Mouse (Mus musculus): ENCODE data around the gene Atp1a3. TPM values are rescaled to one million over a fixed set of nuclear protein-coding genes. Genes with fewer than 3 reads are reported as not detected.

Atp1a3 gene
- polyA plus RNA-seq (2012), result 0.05 and 0.12 TPM in 2 replicates

DNA sequence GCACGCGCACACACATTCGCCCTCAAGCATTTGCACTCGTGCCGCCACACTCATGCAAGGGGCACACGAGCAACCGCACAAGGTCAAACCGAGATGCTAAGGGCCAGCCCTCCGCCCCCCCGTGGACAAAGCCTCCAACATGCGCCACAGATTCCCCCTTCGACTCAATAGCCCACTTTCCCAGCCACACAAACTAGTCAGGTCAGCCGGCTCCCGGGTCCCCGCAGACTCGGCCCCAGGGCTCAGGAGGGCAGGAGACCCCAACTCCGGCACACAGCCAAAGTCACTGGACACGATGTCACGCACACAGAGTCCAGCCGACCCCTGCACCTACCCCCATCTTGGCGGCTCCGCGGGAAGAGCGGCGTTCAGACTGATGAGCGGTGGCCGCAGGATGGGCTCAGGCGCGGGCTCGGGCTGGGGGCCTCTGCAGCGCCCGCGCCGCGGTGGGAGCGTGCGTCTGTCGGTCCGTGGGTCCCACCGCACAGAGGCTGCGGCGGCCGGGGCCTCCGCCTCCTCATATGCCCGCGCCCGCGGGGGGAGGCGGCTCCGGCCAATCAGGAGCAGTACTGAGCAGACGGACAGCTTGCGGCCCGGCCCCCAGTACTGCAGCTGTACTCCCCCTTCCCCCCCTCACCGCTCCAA lies at the start of gene Atp1a3:
Gene Atp1a3, minus strand, starts transcription at position 538 of the 645 bp plus-strand sequence.
- no peak for TF ChIP-seq GATA1 (IDR thresholded peaks at IDR 0.05; ENCODE audit: low read length)

DNA sequence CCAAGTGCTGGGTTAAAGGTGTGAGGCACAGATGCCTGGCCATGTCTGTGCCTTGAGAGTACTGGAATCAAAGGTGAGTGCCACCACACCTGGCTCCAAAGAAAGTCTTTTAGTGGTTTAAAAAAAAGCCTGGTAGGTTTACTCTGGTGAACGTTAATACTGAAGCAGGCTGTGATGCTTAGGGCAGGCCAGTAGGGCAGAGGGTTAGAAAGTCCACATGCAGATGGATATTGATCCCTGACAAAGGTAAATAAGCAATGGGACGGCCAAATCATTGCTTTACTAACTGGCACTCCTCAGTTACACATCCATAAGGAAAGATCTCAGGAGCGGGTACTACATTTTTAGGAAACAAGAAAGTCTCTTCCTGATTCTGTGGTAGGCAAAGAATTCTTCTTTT lies 46.8 kb upstream of the Atp1a3 start:
- TF ChIP-seq GATA1 (IDR thresholded peaks at IDR 0.05; ENCODE audit: low read length), result no peak

DNA sequence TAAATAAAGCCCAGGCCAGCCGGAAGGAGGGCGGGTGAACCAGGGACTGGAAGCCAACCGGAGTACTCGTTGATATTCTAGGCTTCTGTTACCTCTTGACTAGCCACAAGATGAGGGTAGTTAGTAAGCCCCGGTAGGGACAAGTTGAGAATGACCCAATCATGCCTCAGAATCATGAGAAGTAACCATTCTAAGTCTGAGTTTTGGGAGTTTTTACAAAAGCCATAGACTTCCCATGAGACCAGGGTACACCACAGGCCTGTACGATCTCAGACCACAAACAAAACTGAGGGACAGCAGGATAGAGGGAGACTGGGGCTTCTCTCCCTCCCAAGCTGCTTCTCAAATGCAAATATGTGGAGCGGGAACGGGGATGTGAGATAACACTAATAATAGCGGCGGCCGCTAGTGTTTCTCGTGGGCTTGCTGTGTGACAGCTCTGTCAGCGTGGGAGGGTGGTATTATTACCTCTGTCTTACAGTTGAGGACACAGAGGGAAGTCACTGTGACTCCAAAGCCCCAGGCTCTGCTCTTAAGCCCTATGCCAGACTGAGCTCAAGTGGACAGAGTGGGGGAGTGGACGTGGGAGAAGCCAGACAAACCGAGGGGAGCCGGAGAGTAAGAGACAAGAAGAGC lies 43.7 kb upstream of the Atp1a3 start:
- TF ChIP-seq GATA1 (IDR thresholded peaks at IDR 0.05; ENCODE audit: low read length), result no peak

DNA sequence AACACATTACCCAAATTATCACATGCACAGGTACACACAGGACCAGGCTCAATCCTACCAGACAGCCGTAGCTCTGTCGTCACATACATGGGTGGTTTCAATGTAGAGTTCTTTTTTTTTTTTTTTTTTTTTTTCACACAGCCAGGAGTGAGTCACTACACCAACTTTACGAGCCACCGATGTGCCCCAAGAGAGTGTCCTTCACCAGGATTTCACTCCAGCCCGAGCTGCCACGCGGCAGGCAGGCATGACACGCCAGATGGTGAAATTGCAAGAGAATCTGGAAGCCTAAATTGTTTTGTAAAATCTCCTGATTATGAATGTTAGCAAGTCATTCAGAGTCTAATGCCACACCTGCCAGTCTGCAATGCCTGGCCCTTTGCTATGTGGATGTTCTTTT lies 41.6 kb upstream of the Atp1a3 start:
- no peak for TF ChIP-seq GATA1 (IDR thresholded peaks at IDR 0.05; ENCODE audit: low read length)

DNA sequence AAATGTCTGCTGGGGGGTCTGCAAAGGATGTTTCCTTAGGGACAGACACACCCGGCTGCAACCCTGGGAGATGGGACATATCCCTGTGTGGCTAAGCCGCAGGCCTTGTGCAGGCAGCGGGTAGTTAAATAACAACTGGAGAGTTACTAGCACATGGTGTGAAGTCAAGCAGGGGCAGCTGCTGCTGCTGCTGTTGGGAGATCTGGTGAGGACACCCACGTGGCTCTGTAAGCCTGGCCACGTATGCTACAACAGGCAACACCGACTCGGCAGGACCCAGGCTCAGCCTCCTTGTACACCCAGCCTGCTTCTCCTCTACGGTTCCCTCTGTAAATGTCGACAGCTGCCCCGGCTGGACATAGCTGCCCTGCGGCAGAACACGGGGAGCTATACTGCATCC lies 36.2 kb upstream of the Atp1a3 start:
- no peak for TF ChIP-seq GATA1 (IDR thresholded peaks at IDR 0.05; ENCODE audit: low read length)

DNA sequence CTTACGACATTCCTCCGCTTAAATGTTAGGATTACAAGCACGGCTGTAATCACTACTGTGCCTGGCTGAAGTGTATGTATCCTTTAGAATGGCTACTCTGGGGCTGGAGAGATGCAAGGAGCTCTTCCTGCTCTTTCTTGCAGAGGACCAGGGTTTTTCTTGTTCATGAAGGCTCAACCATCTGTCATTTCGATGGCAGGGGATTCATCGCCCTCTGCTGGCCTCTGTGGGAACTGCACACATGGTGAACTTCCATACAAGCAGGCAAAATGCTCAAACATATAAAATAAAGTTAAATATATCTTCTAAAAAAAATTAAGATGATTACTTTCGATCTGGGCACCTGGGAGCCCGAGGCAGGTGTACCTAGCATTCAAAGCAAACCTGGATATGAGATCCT lies 30.2 kb upstream of the Atp1a3 start:
- TF ChIP-seq GATA1 (IDR thresholded peaks at IDR 0.05; ENCODE audit: low read length), result no peak

DNA sequence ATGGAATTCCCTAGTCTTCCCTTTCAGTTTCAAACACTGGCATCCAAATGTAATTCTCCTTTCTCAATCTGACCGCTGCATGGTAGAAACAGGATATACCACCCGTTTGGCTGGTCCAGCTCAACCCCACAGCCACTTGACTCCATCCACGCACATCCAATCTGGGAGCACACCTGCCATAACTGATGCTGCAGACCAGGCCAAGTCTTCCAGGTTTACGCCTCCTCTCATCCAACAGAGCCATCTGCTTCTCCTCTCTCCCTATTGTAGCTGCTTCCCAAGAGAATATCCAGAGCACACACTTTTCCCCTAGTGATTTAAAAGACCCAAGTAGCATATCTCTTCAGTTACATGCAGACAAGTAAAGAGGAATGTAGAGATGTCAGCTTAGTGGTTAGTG lies 29.0 kb upstream of the Atp1a3 start:
- no peak for TF ChIP-seq GATA1 (IDR thresholded peaks at IDR 0.05; ENCODE audit: low read length)

DNA sequence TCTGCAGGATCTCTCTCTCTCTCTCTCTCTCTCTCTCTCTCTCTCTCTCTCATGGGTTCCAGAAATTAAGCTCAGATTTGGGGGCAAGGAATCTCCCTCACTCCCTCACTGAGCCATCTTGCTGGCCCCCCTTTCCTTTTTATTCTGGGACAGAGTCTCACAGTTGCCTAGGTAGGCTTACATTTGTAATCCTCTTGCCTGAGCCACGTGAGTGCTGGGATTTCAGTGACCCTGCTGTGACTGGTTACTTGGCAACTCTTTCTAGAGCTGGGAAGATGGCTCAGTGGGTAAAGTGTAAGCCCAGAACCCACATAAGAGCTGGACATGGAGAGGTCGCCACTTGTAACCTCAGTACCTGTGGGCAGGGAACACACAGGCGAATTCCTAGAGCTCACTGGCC lies 25.8 kb upstream of the Atp1a3 start:
- TF ChIP-seq GATA1 (IDR thresholded peaks at IDR 0.05; ENCODE audit: low read length), result no peak

DNA sequence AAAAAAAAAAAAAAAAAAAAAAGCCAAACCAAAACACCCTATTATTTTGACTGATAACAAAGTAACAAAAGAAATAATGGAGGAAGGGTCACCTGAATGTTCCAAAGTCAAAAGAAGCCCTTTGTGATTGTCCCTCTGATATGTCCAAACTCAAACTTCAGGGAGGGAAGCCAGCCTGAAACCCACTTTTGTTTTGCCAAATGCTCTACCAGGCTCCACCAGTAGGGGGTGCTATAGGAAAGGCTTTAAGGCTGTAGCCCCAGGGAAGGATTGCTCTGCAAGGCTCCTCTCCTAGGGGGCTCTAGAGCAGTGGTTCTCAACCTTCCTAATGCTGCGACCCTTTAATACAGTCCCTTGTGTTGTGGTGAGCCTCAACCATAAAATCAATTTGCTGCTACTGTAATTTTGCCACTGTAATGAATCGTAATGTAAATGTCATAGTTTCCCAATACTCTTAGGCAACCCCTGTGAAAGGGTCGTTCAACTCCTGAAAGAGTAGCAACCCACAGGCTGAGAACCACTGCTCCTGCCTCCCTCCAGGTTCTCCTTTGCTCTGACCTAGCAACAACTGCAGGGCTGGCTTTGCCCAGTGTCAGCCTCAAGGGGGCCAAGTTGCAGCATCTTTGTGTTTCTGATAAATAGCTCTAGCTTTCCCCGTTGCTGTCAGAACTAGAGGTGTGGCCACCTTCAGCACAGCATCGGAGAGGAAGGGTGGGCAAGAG lies 24.4 kb upstream of the Atp1a3 start:
- TF ChIP-seq GATA1 (IDR thresholded peaks at IDR 0.05; ENCODE audit: low read length), result no peak

DNA sequence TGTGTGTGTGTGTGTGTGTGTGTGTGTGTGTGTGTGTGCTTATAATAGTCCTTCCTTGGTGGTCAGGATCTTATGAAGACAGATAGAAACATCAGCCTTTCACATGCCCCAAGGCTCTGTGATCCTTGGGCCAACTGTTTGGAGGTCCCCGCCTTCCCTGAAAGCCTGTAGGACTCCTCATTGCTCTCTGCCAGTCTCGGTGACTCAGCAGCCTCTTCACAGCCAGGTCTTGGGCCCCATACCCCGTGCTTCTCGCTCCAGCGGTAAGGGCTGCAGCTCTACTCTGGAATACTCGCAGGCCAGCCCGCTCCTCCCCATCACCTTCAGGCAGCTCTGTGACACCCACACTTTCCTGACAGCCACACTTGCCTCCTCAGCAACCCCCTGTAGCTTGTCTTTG lies 20.7 kb upstream of the Atp1a3 start:
- no peak for TF ChIP-seq GATA1 (IDR thresholded peaks at IDR 0.05; ENCODE audit: low read length)

DNA sequence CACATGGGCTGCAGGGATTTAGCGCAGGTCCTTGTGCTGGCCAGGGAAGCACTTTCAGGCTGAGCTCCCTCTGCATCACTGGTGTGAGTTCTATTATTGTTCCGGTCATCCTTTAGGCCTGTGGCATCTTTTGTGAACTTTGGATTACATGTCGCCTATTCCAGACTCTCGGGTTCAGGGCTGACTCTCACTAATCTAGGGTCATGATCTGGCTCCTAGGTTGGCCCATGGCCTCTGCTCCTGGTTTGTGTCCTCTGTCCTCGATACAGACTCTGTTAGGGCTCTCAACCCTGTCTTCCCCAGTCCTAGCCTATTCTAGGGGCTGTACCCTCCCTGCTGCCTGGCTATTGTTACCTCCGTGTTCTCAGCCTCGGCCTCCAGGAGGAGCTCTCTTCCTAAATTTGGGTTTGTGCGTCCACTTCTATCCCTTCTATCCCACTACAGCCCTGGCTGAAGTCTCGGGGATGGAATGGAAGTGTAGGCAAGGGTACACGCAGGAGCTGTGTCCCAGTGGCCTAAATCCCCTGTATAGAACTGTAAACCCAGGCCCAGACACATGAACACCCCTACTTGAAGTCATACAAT lies 20.2 kb upstream of the Atp1a3 start:
- no peak for TF ChIP-seq GATA1 (IDR thresholded peaks at IDR 0.05; ENCODE audit: low read length)

DNA sequence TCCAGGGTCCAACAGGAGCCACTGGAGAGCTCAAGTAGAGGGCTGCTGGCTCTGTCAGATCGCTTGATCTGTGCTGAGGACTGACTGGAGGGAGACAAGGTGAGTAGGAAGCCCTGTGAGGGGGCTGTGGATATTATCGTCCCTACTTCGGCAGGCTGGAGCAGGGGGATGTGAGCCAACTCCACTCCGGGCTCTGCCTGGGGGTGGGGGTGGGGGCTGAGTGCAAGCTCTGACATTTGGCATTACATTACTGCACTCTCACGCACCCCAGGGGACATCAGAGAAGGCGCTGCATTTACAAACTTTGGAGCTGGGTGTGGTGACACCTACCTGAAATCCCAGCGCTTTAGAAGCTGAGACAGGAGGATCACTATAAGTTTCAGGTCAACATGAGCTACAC lies 5.8 kb upstream of the Atp1a3 start:
- TF ChIP-seq GATA1 (IDR thresholded peaks at IDR 0.05; ENCODE audit: low read length), result no peak

DNA sequence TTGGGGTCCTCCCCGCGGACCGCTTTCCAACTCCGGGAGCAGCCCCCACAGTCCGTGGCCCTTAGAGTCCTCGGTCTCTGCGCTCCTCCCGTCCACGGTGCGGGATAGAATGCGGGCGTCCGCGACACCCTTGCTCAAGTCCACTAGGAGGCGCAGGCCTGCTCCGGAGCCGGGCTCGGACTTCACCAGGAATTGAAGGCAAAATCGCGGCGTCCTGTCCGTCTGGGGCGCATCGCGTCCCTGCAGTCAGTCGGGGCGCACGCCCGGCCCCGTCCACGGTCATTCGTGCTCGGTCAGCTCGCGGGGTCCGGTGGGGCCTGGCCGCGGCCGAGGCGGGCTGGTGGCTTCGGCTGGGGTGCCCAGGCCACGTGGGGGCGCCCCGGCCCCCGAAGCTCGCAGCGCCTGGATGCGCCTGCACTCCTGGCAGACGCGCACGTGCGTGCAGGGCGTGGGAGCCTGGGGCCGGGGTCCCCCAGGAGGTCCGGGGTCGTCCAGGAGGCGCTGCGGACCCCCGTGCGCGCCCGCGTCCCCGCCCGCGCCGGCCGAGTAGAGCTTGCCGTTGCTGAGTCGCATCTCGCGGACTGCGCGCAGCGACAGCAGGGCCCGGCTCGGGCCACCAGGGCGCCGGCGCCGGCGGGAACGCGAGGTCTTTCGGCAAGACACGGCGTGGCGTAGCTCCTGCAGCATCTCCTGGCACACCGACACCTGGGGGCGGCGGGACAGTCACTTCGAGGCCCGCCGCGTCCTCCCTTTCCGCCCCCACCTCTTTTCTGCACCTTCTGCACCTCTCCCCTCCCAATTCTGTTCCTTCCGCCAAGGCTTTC lies 4.5 kb upstream of the Atp1a3 start:
- TF ChIP-seq GATA1 (IDR thresholded peaks at IDR 0.05; ENCODE audit: low read length), result no peak

DNA sequence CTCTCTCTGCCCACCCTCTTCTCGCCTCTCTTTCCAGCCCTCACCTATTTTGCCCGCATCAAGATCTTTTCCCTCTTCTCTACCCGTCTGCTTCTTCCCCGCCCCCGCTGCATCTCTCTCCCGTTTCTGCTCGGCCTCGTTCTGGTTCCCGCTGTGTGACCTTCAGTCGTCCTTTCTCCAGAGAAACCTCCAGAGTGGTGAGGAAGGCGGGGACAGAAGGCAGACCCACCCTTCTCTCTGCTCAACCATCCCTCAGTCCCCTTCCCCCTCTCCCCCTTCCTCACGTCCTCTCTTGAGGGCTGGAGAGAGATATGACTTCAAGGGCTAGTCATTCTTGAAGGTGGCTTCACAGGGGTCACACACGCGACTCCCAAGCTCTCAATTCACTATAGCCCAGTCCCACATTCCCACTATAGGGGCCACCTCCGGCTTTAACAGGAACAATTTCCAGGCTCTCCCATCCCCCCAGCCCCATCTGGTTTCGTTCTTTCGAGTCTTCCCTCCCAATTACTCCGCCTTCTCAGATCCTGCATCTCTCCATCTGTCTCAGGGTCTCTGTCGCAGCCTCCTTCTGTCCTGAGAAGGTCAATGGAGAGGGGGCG lies 3.4 kb upstream of the Atp1a3 start:
- TF ChIP-seq GATA1 (IDR thresholded peaks at IDR 0.05; ENCODE audit: low read length), result no peak

DNA sequence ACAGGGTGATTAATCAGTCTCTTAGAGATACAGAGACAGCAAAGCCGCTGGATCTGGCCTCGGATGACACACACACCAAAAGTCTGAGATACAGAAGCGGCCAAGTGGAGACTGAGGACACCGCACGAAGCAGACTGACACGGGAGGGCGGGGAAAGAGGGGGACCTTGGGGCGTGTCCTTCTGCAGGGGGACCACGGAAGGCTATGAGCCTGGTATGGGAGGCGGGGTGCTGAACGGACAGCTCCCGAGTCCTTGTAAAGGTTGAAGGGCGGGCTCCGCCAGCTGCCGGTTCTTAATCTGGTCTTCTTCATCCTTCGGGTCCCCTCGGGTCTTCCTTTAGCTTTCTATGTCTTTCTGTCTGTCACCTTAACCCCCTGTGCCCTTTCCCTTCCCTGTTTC lies 2.9 kb upstream of the Atp1a3 start:
- no peak for TF ChIP-seq GATA1 (IDR thresholded peaks at IDR 0.05; ENCODE audit: low read length)

Measured in G1E-ER4 (cell line).